Mouse (Mus musculus): ENCODE results near the gene Scyl1.

DNA sequence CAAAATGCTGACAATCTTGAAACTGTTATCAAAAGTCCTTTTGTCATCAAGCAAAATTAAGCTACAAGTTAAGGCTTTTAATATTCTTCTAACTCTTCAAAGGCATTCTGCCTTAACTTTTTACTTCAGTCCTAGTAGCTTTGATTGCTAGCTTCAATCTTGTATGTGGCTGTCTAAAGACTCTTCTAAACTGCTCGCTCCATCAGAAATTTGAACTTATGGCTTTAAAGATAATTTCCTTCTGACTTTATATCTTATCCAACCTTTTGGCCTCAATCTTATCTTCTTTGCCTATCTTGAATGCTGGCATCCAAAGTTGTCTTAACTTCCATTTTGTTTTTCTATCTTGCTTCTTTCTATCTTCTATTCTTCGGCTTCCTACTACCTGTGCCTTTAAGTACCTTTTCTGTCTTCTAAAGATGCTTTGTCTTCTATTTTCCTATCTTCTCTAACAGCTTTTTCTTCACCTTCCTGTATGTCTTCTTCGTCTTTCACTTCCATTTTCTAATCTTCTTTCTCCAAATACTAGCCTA lies 30.3 kb upstream of the Scyl1 start:
- no peak for TF ChIP-seq CTCF (IDR thresholded peaks at IDR 0.05; ENCODE audit: extremely low read depth, insufficient read depth, insufficient read length, insufficient replicate concordance)
- no peak for TF ChIP-seq POLR2A (IDR thresholded peaks at IDR 0.05; ENCODE audit: low read depth, low read length)
